Mouse (Mus musculus): ENCODE measurements at regions not wholly inside any gene's neighbourhood (a gene's known extent, or its start where the extent isn't known, plus 50 kb on each side); places are given as distances from the start of the nearest gene placed in this dataset.
"Not testable (repeated sequence)": the region's sequence is repeated elsewhere in the genome, so short reads cannot be mapped to it uniquely, and the experiment has no call there.

GRCm38 (mm10) chrX:31775937-31776336 is 59.0 kb upstream of the Btbd35f25 start:
- not testable (repeated sequence) for H3K36me3 ChIP-seq (replicated peaks; ENCODE audit: low read length); H3K4me3 ChIP-seq (replicated peaks); H3K27me3 ChIP-seq (replicated peaks); H3K4me1 ChIP-seq
- peaks cover 50% of the 10 kb centered on the region for H3K9me3 ChIP-seq

GRCm38 (mm10) chrX:31775255-31775654 is 58.3 kb upstream of the Btbd35f25 start:
- no peak overlapping the region for H3K4me3 ChIP-seq (replicated peaks)
- TF ChIP-seq GATA1 (IDR thresholded peaks at IDR 0.05; ENCODE audit: borderline replicate concordance, low read length) (no peak), FLI1 (IDR thresholded peaks at IDR 0.05; ENCODE audit: low read length) (no peak)
- no peaks in the 10 kb centered on the region for H3K27me3 ChIP-seq (replicated peaks)
- H3K36me3 ChIP-seq (replicated peaks; ENCODE audit: low read length), result no peaks in the 10 kb centered on the region
- H3K4me1 ChIP-seq, result no peaks in the 10 kb centered on the region
- H3K9me3 ChIP-seq, result peaks cover 50% of the 10 kb centered on the region
